Mouse (Mus musculus) B cell, adult 2 months (primary cell): ENCODE measurements around the gene Esyt2.
A peak's percentile ranks its signal among the peaks of the same experiment; 100 is the strongest.

Experiments
- DNase-seq, 2 experiments: peaks; one replicate each; pipeline ENCODE4 v3.0.0; 2022

The Esyt2 gene

GRCm38 (mm10) chr12:116367346-116367745 lies 86.3 kb downstream of the Esyt2 start:
- no peak for DNase-seq

GRCm38 (mm10) chr12:116368857-116369256 lies 87.9 kb downstream of the Esyt2 start:
- DNase-seq = no peak

GRCm38 (mm10) chr12:116383101-116383500 lies 102.1 kb downstream of the Esyt2 start:
- DNase-seq = no peak

GRCm38 (mm10) chr12:116383995-116384394 lies 103.0 kb downstream of the Esyt2 start:
- DNase-seq = no peak

- DNase-seq = no peak
Measured at GRCm38 (mm10) chr12:116386802-116387201, 105.8 kb downstream of the Esyt2 start.

GRCm38 (mm10) chr12:116389868-116390267 lies 108.9 kb downstream of the Esyt2 start:
- no peak for DNase-seq

GRCm38 (mm10) chr12:116394327-116394726 lies 113.3 kb downstream of the Esyt2 start:
- no peak for DNase-seq

GRCm38 (mm10) chr12:116395312-116395711 lies 114.3 kb downstream of the Esyt2 start:
- no peak for DNase-seq

GRCm38 (mm10) chr12:116396072-116396695 lies 115.2 kb downstream of the Esyt2 start:
- no peak for DNase-seq

GRCm38 (mm10) chr12:116404012-116404679 lies 123.2 kb downstream of the Esyt2 start:
- peak in 1 of 2 experiments; percentile 9 for DNase-seq

GRCm38 (mm10) chr12:116405045-116405835 lies 124.2 kb downstream of the Esyt2 start, which contains the start of gene Ncapg2:
TSS of gene Ncapg2 (plus strand) at chr12:116405402.
- peak; percentile 100 for DNase-seq

GRCm38 (mm10) chr12:116405836-116406155 lies 124.8 kb downstream of the Esyt2 start:
- no peak for DNase-seq

GRCm38 (mm10) chr12:116407883-116408282 lies 126.9 kb downstream of the Esyt2 start:
- no peak for DNase-seq

- no peak for DNase-seq
Measured at GRCm38 (mm10) chr12:116414941-116415340, 133.9 kb downstream of the Esyt2 start.

- DNase-seq = peak in 1 of 2 experiments; percentile 8
Measured at GRCm38 (mm10) chr12:116416514-116416913, 135.5 kb downstream of the Esyt2 start.

- no peak for DNase-seq
Measured at GRCm38 (mm10) chr12:116421656-116422055, 140.7 kb downstream of the Esyt2 start.

- no peak for DNase-seq
Measured at GRCm38 (mm10) chr12:116425392-116425791, 144.4 kb downstream of the Esyt2 start.

- no peak for DNase-seq
Measured at GRCm38 (mm10) chr12:116433742-116434141, 152.7 kb downstream of the Esyt2 start.

- DNase-seq = no peak
Measured at GRCm38 (mm10) chr12:116435232-116435631, 154.2 kb downstream of the Esyt2 start.

- no peak for DNase-seq
Measured at GRCm38 (mm10) chr12:116436125-116436524, 155.1 kb downstream of the Esyt2 start.

GRCm38 (mm10) chr12:116438591-116438990 lies 157.6 kb downstream of the Esyt2 start:
- no peak for DNase-seq
